Mouse (Mus musculus): ENCODE data around the gene Pcx. TPM values are rescaled to one million over a fixed set of nuclear protein-coding genes. Genes with fewer than 3 reads are reported as not detected.

The Pcx gene
- polyA plus RNA-seq, 1 experiment from 2014 or later = 27.5 TPM

- 68% methylated on average over 3 of the region's 3 CpGs for WGBS
These were observed 2.5 kb upstream of the Pcx start for GRCm38 (mm10) chr19:4507746-4508145.

GRCm38 (mm10) chr19:4511116-4511841, 1.0 kb downstream of the Pcx start:
- no peaks in the 10 kb centered on the region for H3K9me3 ChIP-seq (ENCODE audit: control insufficient read depth, low read length)
- no peak overlapping the region for H3K27ac ChIP-seq
- peaks cover 6% of the 10 kb centered on the region; the same call in 1 of the 2 replicates for H3K4me1 ChIP-seq (replicated peaks; ENCODE audit: control insufficient read depth, insufficient read depth, low read length)
- no peak for ATAC-seq (ENCODE audit: low FRiP score)
- peak overlapping the region; percentile 64 for H3K4me3 ChIP-seq (replicated peaks; ENCODE audit: low read length)
- H3K36me3 ChIP-seq (replicated peaks; ENCODE audit: control insufficient read depth, insufficient read depth) = no peaks in the 10 kb centered on the region
- WGBS = 9% methylated on average over 13 of the region's 13 CpGs
- peak overlapping the region; percentile 83 for H3K4me2 ChIP-seq (replicated peaks)
- DNase-seq (ENCODE audit: low spot score) = no peak
- 0 out of 2 replicates have a peak, but pooled peaks cover 9% of the 10 kb centered on the region for H3K27me3 ChIP-seq (ENCODE audit: control insufficient read depth, insufficient read depth, low read length)
- H3K9ac ChIP-seq = peak overlapping the region; percentile 55; the same call in 1 of the 2 replicates

More at GRCm38 (mm10) chr19:4507746-4508145, 2.5 kb upstream of the Pcx start:
- H3K9me3 ChIP-seq (ENCODE audit: control insufficient read depth, low read length) = no peaks in the 10 kb centered on the region
- H3K27me3 ChIP-seq (ENCODE audit: control insufficient read depth, insufficient read depth, low read length) = 0 out of 2 replicates have a peak, but pooled peaks cover 9% of the 10 kb centered on the region
- no peak overlapping the region for H3K9ac ChIP-seq
- no peak for DNase-seq (ENCODE audit: low spot score)
- H3K4me3 ChIP-seq (replicated peaks; ENCODE audit: low read length) = no peak overlapping the region
- H3K4me2 ChIP-seq (replicated peaks) = no peak overlapping the region
- H3K27ac ChIP-seq = no peak overlapping the region
- H3K36me3 ChIP-seq (replicated peaks; ENCODE audit: control insufficient read depth, insufficient read depth) = no peaks in the 10 kb centered on the region
- H3K4me1 ChIP-seq (replicated peaks; ENCODE audit: control insufficient read depth, insufficient read depth, low read length) = 0 out of 2 replicates have a peak, but pooled peaks cover 6% of the 10 kb centered on the region
- no peak for ATAC-seq (ENCODE audit: low FRiP score)

GRCm38 (mm10) chr19:4513236-4513858, 3.1 kb downstream of the Pcx start:
- DNase-seq (ENCODE audit: low spot score) = no peak
- Histone ChIP-seq H3K27me3 (ENCODE audit: control insufficient read depth, insufficient read depth, low read length) (0 out of 2 replicates have a peak, but pooled peaks cover 9% of the 10 kb centered on the region), H3K9me3 (ENCODE audit: control insufficient read depth, low read length) (no peaks in the 10 kb centered on the region), H3K36me3 (replicated peaks; ENCODE audit: control insufficient read depth, insufficient read depth) (no peaks in the 10 kb centered on the region), H3K4me1 (replicated peaks; ENCODE audit: control insufficient read depth, insufficient read depth, low read length) (peaks cover 6% of the 10 kb centered on the region; the same call in 1 of the 2 replicates), H3K4me3 (replicated peaks; ENCODE audit: low read length) (no peak overlapping the region), H3K4me2 (replicated peaks) (no peak overlapping the region), H3K9ac (no peak overlapping the region), H3K27ac (no peak overlapping the region)
- no peak for ATAC-seq (ENCODE audit: low FRiP score)
- 76% methylated on average over 4 of the region's 4 CpGs for WGBS

GRCm38 (mm10) chr19:4515746-4516145, 5.5 kb downstream of the Pcx start:
- peaks cover 4% of the 10 kb centered on the region; the same call in 1 of the 2 replicates for H3K4me1 ChIP-seq (replicated peaks; ENCODE audit: control insufficient read depth, insufficient read depth, low read length)
- WGBS = 46% methylated on average over 2 of the region's 2 CpGs
- H3K9me3 ChIP-seq (ENCODE audit: control insufficient read depth, low read length) = no peaks in the 10 kb centered on the region
- no peak overlapping the region for H3K9ac ChIP-seq
- 0 out of 2 replicates have a peak overlapping the region, but pooled peaks have one; percentile 21 for H3K27ac ChIP-seq
- H3K4me3 ChIP-seq (replicated peaks; ENCODE audit: low read length) = no peak overlapping the region
- DNase-seq (ENCODE audit: low spot score) (peak; percentile 49), ATAC-seq (ENCODE audit: low FRiP score) (no peak)
- H3K27me3 ChIP-seq (ENCODE audit: control insufficient read depth, insufficient read depth, low read length) = 0 out of 2 replicates have a peak, but pooled peaks cover 8% of the 10 kb centered on the region
- H3K36me3 ChIP-seq (replicated peaks; ENCODE audit: control insufficient read depth, insufficient read depth) = no peaks in the 10 kb centered on the region
- H3K4me2 ChIP-seq (replicated peaks) = no peak overlapping the region

- H3K4me2 ChIP-seq (replicated peaks) = no peak overlapping the region
- WGBS = 79% methylated on average over 2 of the region's 2 CpGs
- H3K36me3 ChIP-seq (replicated peaks; ENCODE audit: control insufficient read depth, insufficient read depth) = no peaks in the 10 kb centered on the region
- no peak overlapping the region for H3K9ac ChIP-seq
- H3K27me3 ChIP-seq (ENCODE audit: control insufficient read depth, insufficient read depth, low read length) = 0 out of 2 replicates have a peak, but pooled peaks cover 3% of the 10 kb centered on the region
- no peaks in the 10 kb centered on the region for H3K9me3 ChIP-seq (ENCODE audit: control insufficient read depth, low read length)
- DNase-seq (ENCODE audit: low spot score) = no peak
- H3K27ac ChIP-seq = no peak overlapping the region
- ATAC-seq (ENCODE audit: low FRiP score) = no peak
- no peak overlapping the region for H3K4me3 ChIP-seq (replicated peaks; ENCODE audit: low read length)
- H3K4me1 ChIP-seq (replicated peaks; ENCODE audit: control insufficient read depth, insufficient read depth, low read length) = no peaks in the 10 kb centered on the region; the same call in 1 of the 2 replicates
These were observed 6.0 kb downstream of the Pcx start for GRCm38 (mm10) chr19:4516288-4516687.

GRCm38 (mm10) chr19:4517483-4517882, 7.2 kb downstream of the Pcx start:
- WGBS = 74% methylated on average over 1 of the region's 1 CpGs
- no peak overlapping the region for H3K4me2 ChIP-seq (replicated peaks)
- H3K9me3 ChIP-seq (ENCODE audit: control insufficient read depth, low read length) = no peaks in the 10 kb centered on the region
- H3K27me3 ChIP-seq (ENCODE audit: control insufficient read depth, insufficient read depth, low read length) = no peaks in the 10 kb centered on the region
- ATAC-seq (ENCODE audit: low FRiP score) = no peak
- H3K9ac ChIP-seq = no peak overlapping the region
- no peaks in the 10 kb centered on the region; the same call in 1 of the 2 replicates for H3K4me1 ChIP-seq (replicated peaks; ENCODE audit: control insufficient read depth, insufficient read depth, low read length)
- no peak overlapping the region for H3K4me3 ChIP-seq (replicated peaks; ENCODE audit: low read length)
- H3K27ac ChIP-seq = no peak overlapping the region
- no peaks in the 10 kb centered on the region for H3K36me3 ChIP-seq (replicated peaks; ENCODE audit: control insufficient read depth, insufficient read depth)
- DNase-seq (ENCODE audit: low spot score) = no peak

GRCm38 (mm10) chr19:4521426-4522050, 11.3 kb downstream of the Pcx start:
- ATAC-seq (ENCODE audit: low FRiP score) (no peak), DNase-seq (ENCODE audit: low spot score) (no peak)
- Histone ChIP-seq H3K9me3 (ENCODE audit: control insufficient read depth, low read length) (no peaks in the 10 kb centered on the region), H3K9ac (no peak overlapping the region), H3K4me1 (replicated peaks; ENCODE audit: control insufficient read depth, insufficient read depth, low read length) (no peaks in the 10 kb centered on the region), H3K4me2 (replicated peaks) (no peak overlapping the region), H3K4me3 (replicated peaks; ENCODE audit: low read length) (no peak overlapping the region), H3K27me3 (ENCODE audit: control insufficient read depth, insufficient read depth, low read length) (no peaks in the 10 kb centered on the region), H3K36me3 (replicated peaks; ENCODE audit: control insufficient read depth, insufficient read depth) (no peaks in the 10 kb centered on the region), H3K27ac (no peak overlapping the region)
- 88% methylated on average over 3 of the region's 3 CpGs for WGBS

- Histone ChIP-seq H3K36me3 (replicated peaks; ENCODE audit: control insufficient read depth, insufficient read depth) (no peaks in the 10 kb centered on the region), H3K27me3 (ENCODE audit: control insufficient read depth, insufficient read depth, low read length) (no peaks in the 10 kb centered on the region), H3K4me3 (replicated peaks; ENCODE audit: low read length) (no peak overlapping the region), H3K4me2 (replicated peaks) (no peak overlapping the region), H3K9me3 (ENCODE audit: control insufficient read depth, low read length) (no peaks in the 10 kb centered on the region), H3K9ac (no peak overlapping the region), H3K4me1 (replicated peaks; ENCODE audit: control insufficient read depth, insufficient read depth, low read length) (no peaks in the 10 kb centered on the region), H3K27ac (no peak overlapping the region)
- DNase-seq (ENCODE audit: low spot score) (no peak), ATAC-seq (ENCODE audit: low FRiP score) (no peak)
- WGBS = 91% methylated on average over 2 of the region's 2 CpGs
These were observed 24.4 kb downstream of the Pcx start for GRCm38 (mm10) chr19:4534646-4535045.

GRCm38 (mm10) chr19:4535922-4536321, 25.6 kb downstream of the Pcx start:
- ATAC-seq (ENCODE audit: low FRiP score) = no peak
- Histone ChIP-seq H3K9ac (no peak overlapping the region), H3K27ac (no peak overlapping the region)

More at GRCm38 (mm10) chr19:4535922-4536321, 25.6 kb downstream of the Pcx start:
- no peak for DNase-seq (ENCODE audit: low spot score)
- Histone ChIP-seq H3K9me3 (ENCODE audit: control insufficient read depth, low read length) (no peaks in the 10 kb centered on the region; the same call in 1 of the 2 replicates), H3K27me3 (ENCODE audit: control insufficient read depth, insufficient read depth, low read length) (no peaks in the 10 kb centered on the region), H3K4me1 (replicated peaks; ENCODE audit: control insufficient read depth, insufficient read depth, low read length) (no peaks in the 10 kb centered on the region), H3K4me2 (replicated peaks) (no peak overlapping the region), H3K4me3 (replicated peaks; ENCODE audit: low read length) (no peak overlapping the region), H3K36me3 (replicated peaks; ENCODE audit: control insufficient read depth, insufficient read depth) (no peaks in the 10 kb centered on the region)

All from hindbrain, embryonic 14.5 days (tissue).